Mouse (Mus musculus) fibroblast of lung, adult 2 months (primary cell): Measurements from ENCODE around the gene Zfp36l1.
A peak's percentile ranks its signal among the peaks of the same experiment; 100 is the strongest.

Source experiments
- DNase-seq: peaks from one replicate; pipeline ENCODE4 v3.0.0-alpha.2; 2011; ENCODE audit warnings: low read depth

Zfp36l1 gene

GRCm38 (mm10) chr12:80130558-80131358 is 17.9 kb upstream of the Zfp36l1 start:
- DNase-seq: no peak

GRCm38 (mm10) chr12:80129531-80129930 is 16.7 kb upstream of the Zfp36l1 start:
- DNase-seq: no peak

GRCm38 (mm10) chr12:80127191-80127762 is 14.5 kb upstream of the Zfp36l1 start:
- no peak for DNase-seq

- no peak for DNase-seq
These were observed 12.5 kb upstream of the Zfp36l1 start for GRCm38 (mm10) chr12:80125316-80125715.

- DNase-seq: no peak
These were observed 11.9 kb upstream of the Zfp36l1 start for GRCm38 (mm10) chr12:80124756-80125155.

GRCm38 (mm10) chr12:80124211-80124610 is 11.4 kb upstream of the Zfp36l1 start:
- no peak for DNase-seq

- no peak for DNase-seq
These were observed 10.5 kb upstream of the Zfp36l1 start for GRCm38 (mm10) chr12:80123227-80123803.

- no peak for DNase-seq
These were observed 8.6 kb upstream of the Zfp36l1 start for GRCm38 (mm10) chr12:80121438-80121837.

GRCm38 (mm10) chr12:80118588-80118987 is 5.8 kb upstream of the Zfp36l1 start:
- no peak for DNase-seq

GRCm38 (mm10) chr12:80116206-80117112 is 3.6 kb upstream of the Zfp36l1 start:
- no peak for DNase-seq

- DNase-seq: no peak
These were observed 3.0 kb upstream of the Zfp36l1 start for GRCm38 (mm10) chr12:80115863-80116194.

- DNase-seq: no peak
These were observed 2.5 kb upstream of the Zfp36l1 start for GRCm38 (mm10) chr12:80115142-80115862.

GRCm38 (mm10) chr12:80114892-80115141 is 2.0 kb upstream of the Zfp36l1 start:
- DNase-seq: no peak

- peak; percentile 86 for DNase-seq
These were observed 1.4 kb upstream of the Zfp36l1 start for GRCm38 (mm10) chr12:80114031-80114891.

- no peak for DNase-seq
These were observed 791 bp upstream of the Zfp36l1 start for GRCm38 (mm10) chr12:80113586-80114021.

- no peak for DNase-seq
These were observed 647 bp downstream of the Zfp36l1 start for GRCm38 (mm10) chr12:80112071-80112660.

- no peak for DNase-seq
These were observed 1.4 kb downstream of the Zfp36l1 start for GRCm38 (mm10) chr12:80111131-80112070.

GRCm38 (mm10) chr12:80110546-80110870 is 2.3 kb downstream of the Zfp36l1 start:
- no peak for DNase-seq

GRCm38 (mm10) chr12:80109753-80110545 is 2.9 kb downstream of the Zfp36l1 start:
- DNase-seq: no peak
